Mouse (Mus musculus) right cerebral cortex, adult 2 months (tissue): ENCODE measurements at regions not wholly inside any gene's neighbourhood (a gene's known extent, or its start where the extent isn't known, plus 50 kb on each side); places are given as distances from the start of the nearest gene placed in this dataset.

Experiments used
- DNase-seq, 2 experiments: peaks; one replicate each; pipeline ENCODE4 v3.0.0; 2021 to 2022; ENCODE audit warnings: low spot score in 2 of 2

DNA sequence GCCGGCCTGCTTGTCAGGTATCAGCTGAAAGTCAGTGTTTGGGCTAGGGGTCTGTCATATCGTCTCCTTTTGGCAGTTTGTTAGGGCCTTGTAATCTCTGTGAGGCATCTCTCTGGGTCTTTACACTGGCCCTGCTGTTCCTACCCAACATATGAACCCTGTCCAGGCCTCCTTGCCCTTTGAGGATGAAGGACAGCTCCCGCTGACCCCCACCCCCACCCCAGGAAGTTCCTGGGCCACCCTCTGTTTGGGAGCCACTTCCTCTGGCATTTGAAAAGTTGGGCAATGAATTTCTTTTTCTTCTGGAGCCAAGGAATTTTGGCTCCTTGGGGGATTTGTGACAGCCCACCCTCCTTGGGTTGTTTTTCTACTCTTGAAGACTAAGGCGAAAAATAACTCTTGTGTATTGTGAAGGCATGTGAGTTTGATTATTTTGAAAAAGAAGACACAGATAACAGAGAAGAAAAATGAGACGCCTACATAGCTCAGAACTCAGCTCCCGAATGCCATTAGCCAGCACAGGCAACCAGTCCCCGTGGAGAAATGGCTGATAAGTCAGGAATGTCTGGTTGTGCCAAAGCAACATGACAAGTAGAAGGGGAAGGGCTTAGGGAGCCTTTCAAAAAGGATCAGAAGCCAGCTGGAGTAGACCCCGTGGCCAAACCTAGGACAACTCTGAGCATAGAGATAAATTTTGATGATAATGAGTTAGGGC is 249.5 kb downstream of the Gm49356 start:
- DNase-seq = no peak

DNA sequence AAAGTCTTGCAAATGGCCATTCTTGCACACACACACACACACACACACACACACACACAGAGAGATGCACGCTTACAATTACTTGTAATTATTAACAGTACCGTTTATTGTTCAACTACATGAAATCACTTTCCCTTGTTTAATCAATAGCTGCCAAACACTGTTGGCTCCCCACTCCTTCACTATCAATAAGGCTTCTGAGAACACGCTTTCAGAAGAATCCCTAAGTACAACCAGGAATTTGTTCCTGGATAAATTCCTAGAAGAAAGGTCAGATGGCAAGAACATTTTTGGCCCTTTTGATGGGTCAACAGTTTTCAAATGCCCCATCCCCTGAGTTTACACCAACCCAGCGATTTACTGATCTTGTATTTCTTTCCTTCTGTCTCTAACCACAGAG is 252.5 kb downstream of the Gm49356 start:
- DNase-seq = no peak

DNA sequence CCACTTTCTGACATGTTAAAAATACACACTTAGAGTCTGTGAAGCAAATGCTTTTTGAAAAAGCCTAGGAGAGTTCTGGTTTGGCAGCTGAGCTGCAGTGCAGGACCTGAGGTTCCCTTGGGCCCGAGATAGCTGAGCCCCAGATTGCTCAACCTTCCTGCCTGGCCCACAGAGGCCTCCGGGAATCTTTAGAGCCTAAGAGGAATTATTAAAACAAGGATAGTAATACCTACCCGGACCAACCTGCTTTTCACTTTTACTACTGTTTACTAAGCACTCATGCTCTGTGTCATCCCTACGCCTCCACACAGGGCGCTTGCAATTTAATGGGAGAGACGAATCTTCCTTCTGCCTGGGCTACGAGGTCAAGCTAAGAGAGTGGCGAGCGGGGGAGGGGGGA is 253.4 kb downstream of the Gm49356 start:
- no peak for DNase-seq

DNA sequence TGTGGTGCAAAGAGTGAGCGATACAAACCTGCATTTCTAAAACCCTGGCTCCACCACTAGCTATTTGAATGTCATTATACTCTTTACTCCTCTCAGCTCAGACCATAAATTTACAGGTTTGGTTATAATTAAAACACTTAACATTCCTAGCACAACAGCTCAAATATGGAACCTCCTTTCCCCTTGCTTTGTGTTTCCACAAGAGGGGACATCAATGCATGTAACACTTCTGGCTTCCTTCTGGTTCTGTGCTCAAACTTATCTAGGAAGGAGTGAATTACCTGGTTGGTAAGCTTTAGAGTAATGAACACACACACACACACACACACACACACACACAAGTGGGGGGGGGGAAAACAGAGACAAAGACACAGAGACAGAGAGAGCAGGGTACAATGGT is 254.8 kb downstream of the Gm49356 start:
- no peak for DNase-seq

DNA sequence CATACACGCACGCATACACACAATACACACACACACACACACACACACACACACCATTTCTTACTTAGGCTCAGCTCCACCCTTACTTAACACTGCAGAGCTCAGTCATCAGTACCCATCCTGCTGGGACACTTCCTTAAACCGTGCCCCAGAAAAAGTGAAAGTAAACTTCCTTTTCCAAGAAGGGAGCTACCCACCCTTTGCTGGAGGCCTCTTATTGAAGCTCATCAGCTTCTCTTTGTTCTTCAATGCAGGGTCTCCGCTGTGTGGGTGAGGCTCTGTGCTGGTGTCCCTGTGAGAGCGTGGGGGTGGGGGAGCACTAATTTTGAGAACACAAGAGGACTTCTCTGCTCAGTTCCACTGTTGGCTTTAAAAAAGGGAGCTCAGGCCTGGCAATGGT is 256.6 kb downstream of the Gm49356 start:
- DNase-seq = no peak

DNA sequence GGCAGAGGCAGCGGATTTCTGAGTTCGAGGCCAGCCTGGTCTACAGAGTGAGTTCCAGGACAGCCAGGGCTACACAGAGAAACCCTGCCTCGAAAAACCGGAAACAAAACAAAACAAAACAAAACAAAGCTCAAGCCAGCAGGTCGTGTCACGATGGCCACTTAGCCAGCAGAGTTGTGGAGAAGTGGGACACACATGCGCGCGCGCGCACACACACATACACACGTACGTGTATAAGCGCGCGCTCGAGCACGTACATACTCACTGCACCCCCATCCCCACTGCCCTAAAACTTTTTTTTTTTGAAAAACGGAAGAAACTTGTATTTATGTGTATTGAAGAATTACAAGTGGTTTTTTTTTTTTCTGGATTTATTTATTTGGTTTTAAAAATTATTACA is 257.0 kb downstream of the Gm49356 start:
- no peak for DNase-seq

DNA sequence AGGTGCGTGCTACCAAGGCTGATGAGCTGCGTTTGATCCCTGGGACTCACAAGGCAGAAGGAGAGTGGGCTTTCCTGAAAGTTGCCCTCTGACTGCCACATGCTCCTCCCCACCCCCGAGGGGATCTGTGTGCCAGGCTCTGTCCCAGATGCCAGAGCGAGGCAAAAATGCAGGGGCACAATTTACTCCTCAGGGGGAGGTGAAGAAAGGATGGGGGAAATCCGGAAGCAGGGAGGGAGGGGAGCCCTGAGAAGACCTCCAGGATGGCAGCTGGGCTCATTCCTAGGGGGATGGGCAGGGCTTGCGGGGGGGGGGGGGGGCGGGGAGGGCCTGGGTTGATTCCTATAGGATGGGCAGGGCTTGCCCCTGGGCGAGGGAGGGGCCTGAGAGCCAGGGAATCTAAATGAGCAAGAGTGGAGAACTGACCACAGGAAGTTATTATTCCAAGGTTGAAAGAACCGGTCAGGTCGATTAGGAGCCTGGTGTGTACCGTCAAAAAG is 257.5 kb downstream of the Gm49356 start:
- DNase-seq = no peak

DNA sequence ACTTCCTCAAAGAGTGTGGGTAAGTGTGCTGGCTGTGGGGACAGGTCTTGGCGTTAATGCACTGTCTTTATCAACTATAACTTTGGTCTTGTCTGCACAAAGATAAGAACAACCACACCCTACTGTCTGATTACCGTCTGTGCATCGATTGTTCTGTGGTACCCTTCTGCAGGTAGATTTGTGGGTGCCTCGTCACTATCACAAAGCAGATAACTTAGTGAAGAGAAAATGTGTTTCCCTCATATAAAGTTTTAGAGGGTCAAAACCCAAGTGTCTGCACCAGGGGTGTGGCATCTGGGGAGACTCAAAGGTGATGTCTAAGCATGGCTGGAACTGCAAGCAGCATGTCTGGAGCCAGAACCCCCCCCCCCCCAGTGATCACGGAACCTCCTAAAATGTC is 259.4 kb downstream of the Gm49356 start:
- DNase-seq = no peak

DNA sequence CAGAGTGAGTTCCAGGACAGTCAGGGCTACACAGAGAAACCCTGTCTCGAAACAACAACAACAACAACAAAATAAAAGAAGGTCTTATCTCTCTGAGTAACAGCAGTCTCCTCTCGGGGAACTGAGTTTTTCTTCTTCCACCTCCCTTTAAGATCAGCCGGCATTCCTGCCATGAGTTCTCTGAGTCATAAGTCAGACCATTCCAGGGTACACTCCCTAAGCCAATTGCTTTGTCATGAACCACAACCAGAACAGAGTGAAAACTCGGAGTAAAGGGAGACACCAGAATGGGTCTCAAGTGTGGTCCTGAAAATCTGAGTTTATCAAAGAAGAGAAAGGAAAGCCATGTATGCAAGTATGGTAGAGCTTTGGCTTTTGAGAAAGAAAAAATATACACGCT is 262.4 kb downstream of the Gm49356 start:
- DNase-seq = no peak

DNA sequence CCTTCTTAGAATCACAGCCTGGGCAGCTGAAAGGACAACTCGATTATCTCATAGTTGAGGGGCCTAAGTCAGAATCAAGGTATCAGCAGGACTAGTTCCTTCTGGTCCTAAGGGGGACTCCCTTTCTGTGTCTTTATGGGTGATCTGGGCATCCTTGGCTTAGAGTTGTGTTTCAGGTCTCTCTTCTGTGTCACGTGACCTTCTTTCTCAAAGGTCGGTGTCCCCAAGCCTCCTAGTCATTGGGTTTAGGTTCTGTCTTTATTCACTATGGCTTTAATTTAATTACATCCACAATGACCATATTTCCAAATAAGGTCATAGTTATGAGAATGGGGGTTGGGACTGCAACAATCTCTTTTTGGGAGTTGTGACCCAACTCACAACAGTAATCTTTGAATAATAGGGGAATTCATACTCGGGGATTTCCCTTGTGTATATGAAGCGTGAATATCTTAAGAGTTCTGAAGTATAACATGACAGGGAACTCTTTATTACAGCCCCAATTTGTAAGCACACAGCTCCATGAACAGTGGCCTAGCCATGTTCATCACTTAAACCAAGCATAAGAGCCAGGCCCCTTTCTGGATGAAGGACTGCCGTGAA is 263.8 kb downstream of the Gm49356 start:
- no peak for DNase-seq

DNA sequence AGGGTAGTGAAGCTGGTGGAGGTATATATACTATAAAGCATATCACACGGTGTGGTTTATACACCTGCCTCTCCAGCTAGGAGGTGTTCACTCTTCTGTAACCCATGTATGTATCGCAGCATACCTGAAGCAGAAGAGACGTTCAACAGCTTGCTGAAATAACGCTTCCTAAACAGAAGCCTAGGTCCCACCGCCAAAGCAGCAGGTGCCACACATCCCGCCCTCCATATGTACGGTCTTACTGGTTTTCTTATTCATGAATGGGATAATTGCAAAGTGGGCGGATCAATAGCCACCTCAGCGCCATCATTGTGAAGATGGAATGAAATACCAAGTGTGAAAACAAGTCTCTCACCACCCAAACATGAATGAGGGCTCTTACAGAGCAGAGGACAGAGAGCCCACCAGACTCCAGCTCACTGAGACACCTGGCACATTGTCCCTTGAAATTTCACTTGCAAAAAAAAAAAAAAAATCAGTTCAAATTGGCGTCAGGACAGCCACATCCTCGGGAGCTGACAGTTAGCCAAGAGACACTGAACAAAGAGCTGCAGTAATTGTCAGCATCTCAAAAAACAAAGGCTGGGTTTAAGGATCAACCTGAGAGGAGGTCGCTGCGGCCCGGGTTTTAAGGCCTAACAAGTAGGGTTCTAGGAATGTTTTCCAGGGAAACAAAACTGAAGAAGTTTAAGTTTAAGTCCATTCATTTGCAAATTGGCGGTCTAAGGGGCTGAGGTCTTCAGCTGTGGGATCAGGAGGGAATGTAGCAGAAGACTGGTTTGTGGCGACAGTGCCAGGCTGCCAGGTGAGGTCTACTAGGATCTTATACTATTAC is 264.5 kb downstream of the Gm49356 start:
- no peak for DNase-seq

DNA sequence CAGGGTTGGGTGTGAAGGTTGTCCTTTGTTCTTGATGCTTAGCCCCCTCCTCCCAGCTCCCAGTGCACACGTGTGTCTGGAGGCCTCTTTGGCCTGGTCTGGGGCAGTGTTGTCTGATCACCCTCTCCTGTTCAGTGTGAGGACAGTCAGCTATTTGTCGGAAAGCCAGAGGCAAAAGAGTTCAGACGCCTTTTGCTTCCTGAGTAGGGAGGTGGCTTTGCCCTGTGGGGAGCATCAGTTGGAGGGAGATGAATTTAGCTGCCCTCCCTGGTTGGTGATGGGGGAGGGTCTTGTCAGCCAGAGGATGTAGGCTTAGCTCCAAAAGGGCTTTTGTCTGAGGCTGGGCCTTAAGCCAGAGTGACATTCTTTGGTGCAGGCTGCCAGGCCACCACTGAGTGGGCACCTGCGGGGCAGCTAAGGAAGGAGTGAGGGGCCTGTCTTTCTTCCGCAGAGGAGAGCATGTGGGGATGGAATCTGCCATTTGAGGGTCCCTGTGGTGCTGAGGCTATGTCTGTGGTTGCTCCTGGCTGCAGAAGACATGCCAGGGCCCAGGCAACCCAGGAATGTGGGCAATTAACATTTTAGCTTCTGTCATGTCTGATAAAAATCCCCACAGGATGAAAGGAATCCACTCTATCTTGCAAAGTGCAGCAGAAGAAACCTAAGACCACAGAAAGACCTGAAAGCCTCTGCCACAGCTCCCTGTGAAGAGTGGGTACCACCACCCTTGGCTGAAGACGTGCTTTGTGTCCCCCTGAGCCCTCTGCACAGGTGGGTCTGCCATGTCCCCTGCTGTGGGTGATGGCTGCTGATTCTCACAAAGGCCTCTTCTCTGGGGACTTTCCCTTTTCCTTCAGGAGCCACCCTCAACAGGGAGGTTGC is 265.6 kb downstream of the Gm49356 start:
- no peak for DNase-seq

DNA sequence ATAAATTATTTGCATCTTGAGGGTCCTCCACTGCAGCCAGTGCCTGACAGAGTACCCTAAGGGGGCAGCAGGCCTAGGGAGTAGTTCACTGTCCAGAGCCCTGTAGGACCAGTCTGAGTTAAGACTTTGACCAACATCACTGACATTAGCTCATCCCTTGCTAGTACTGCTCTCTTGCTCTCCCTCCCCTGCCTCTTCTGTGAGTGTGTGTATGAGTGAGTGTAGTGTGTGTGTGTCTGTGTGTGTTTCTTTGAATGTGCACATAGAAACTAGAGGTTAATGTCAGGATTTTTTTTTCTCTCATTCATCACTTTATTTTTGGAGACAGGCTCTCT is 266.2 kb downstream of the Gm49356 start:
- no peak for DNase-seq

DNA sequence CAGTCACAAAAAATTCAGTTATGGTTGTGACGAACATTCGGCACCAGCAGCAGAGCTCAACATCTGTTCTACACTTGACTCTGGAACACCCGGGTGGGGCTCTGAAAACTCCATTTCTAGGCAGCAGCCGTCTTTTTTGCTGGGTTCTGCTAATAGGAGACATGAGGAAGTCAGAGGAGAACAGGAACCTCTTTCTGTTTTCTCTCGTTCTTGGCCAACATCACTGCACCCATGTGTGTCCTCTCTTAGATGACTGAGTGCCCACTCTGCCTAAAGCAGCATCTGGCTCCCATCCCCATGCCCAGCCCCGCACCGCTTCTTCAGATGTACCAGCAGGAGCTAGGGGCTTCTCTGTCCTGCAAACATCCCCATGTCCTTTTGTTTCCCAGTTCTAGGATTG is 267.2 kb downstream of the Gm49356 start:
- DNase-seq = no peak

DNA sequence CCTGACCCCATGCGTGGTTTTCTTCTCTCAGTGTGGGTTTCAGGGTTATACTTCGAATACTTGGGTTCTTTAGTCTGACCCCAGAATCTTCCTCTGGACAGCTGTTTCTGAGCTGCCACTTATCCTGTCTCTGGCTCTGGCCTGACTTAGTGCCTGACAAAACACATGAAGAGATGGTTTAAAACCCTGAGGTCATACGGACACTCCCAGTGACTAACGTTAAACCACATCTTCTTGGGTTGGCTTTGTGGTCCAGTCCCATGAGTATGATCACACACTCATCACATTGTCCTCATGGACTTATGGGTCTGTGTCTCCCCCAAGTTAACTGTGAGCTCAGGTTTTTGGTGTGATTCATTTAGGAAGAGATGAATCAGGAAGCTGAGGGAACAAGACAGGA is 269.7 kb downstream of the Gm49356 start:
- no peak for DNase-seq

DNA sequence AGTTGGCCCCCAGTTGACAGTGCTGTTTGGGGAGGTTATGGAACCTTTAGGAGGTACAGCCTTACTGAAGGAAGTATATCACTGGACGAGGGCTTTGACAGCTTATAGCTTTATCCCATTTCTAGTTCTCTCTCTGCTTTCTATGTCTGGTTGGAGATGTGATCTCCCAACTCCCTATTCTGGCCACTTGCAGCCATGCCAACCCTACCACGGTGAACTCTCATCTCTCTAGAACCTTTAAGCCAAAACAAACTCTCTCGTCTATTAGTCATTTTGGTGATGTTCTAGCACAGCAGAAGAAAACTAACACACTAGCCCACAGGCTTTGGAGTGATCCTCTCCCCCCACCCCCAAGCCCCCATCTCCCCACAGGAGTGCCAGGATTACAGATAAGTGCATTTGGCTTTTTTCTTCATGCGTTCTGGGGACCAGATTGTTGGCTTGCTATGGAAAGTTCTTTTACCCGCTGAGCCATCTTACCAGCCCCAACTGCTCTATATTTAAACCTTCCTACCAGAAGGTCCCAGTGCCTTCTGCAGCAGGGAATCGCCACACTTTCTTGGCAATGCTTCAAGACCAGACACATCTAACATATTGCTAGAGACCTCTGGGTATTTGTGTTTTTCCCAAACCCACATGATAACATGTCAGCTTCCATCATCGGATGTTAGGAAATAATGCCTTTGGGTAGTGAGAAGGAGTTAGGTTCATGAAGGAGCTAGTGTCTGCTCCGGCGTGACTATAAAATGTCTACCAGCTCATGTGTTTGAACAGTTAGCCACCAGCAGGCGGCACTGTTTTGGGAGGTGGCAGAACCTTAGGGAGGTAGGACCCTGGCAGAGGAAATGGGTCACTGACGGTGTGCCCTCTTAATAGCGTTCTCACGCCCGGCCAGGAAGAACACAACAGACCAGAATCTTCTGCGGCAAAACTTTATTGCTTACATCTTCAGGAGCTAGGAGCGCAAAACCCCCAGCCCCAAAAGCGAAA is 272.1 kb downstream of the Gm49356 start:
- no peak for DNase-seq

DNA sequence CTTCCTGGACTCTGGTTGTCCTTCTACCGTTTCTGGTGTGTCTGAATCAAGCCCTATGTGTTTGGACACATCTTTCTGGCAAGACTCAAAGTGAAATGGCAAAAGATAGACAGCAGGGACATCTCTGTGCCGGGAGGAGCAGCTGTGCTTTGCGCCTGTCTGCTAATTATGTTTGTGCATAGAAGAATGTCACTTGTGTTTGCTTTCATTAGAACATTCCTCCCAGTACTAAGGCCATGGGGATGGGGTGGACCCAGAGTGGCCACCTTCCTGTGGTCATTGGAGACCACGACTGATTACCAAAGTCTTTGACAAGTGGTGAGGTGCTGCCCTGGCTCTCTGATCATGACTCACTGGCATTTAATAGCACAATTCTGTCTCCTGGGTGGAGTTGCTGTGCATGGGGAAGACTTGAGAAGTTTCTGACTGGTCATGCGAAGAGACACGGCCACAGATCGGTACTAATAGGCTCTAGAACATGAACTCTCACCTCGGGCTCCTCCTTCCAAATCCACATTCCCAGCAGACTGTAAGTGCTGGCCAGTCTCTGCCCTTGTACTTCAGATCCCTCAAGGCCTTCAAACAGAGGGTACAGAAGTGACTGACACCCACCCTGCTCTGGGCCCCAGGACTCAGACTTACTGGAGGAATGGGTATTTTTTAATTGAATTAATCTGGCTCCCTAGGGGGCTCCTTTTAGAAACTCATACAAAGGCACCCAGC is 279.0 kb downstream of the Gm49356 start:
- DNase-seq = no peak

DNA sequence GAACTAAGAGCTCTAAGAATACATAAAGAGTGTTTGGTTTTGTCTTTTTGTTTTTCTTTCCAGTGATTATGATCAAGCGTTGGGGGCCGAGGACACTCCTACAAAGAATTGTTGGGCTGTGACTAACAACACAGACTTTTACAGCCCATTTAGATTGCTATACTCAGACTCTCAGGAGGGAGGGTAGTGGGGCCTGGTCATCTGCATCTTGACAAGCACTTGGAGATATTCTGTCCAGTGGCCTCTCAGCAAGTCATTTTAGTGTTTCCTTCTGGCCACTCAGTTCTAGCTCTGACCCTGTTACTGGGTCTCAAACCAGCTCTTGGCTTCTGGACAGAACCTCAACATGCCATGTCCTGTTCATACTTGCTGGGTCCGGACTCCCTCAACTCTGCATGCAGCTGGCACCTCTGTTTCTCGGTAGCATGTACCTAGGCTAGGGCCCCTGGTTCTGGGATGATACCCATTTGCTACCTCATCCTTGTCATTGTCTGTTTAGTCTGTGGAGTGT is 279.6 kb downstream of the Gm49356 start:
- no peak for DNase-seq

DNA sequence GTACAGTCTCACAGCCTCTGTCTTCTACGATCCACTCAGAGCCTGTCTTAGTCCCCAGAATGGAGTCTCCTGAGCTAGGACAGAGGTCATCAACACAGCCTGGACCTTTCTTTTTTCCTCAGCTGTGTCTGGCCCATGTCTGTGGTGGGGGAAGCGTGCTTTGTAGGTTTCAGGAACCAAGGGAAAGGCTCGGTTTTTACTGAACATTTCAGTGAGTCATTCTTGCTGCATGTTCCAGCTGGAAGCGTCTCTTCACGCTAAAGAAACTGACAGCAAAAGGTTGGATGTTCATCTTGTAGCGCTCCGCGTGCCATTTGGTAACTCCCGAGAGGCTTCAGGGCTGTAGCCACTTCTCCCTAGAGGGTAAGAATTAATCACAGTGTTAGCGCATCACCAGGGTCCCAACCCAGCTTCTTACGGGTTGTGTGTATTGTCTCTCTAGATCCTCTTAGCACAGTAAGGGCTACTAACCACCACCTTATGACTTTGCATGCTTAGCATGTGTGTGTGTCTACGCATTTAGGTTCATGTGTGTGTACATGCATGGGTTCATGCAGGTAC is 280.2 kb downstream of the Gm49356 start:
- DNase-seq = peak in 1 of 2 experiments; percentile 18
